Mouse (Mus musculus) layer of hippocampus, postnatal 10 days (tissue): ENCODE results near the gene Arid3c. TPM values are rescaled to one million over a fixed set of nuclear protein-coding genes. Genes with fewer than 3 reads are reported as not detected.

ENCODE experiments used
- DNase-seq, 2 experiments: peaks; one replicate each; pipeline ENCODE4 v3.0.0; 2021; ENCODE audit warnings: low spot score in 2 of 2
- total RNA-seq, 2 experiments: library from RNA; stranded (reverse); gene quantifications; 2 replicates each; pipeline ENCODE4 v1.2.3; 2021

Gene Arid3c
- total RNA-seq, 2 experiments from 2014 or later: not detected

GRCm38 (mm10) chr4:41681176-41681575, 49.8 kb downstream of the Arid3c start:
- DNase-seq: peak in 1 of 2 experiments; percentile 44

- no peak for DNase-seq
These were observed 51.7 kb downstream of the Arid3c start for GRCm38 (mm10) chr4:41679291-41679690.

GRCm38 (mm10) chr4:41678863-41679262, 52.1 kb downstream of the Arid3c start:
- no peak for DNase-seq

GRCm38 (mm10) chr4:41677006-41677629, 53.8 kb downstream of the Arid3c start:
- DNase-seq: peak; percentile 33 to 49

- peak; percentile 22 to 43 for DNase-seq
These were observed 54.5 kb downstream of the Arid3c start for GRCm38 (mm10) chr4:41676248-41677005.

Other genes with a start within 250 kb of the Arid3c start
- 10 to 100 TPM; 44.8 TPM for gene AI464131, start 228.1 kb downstream of the Arid3c start, total RNA-seq
- 10 to 100 TPM in 1 of 2 experiments, 1 to 10 TPM in 1; 8.0 to 10.0 TPM for gene 1110017D15Rik, start 213.8 kb downstream of the Arid3c start, total RNA-seq
- gene Fam219a, start 161.6 kb downstream of the Arid3c start, total RNA-seq: 100 to 1,000 TPM; 168 to 186 TPM
- 1 to 10 TPM; 5.4 to 8.3 TPM for gene Dnaic1, start 161.4 kb downstream of the Arid3c start, total RNA-seq
- 10 to 100 TPM; 63.4 to 66.5 TPM for gene Enho, start 90.8 kb downstream of the Arid3c start, total RNA-seq
- 10 to 100 TPM; 64.7 to 65.0 TPM for gene Cntfr, start 34.1 kb downstream of the Arid3c start, total RNA-seq
- 10 to 100 TPM; 23.2 to 24.5 TPM for gene Il11ra1, start 31.2 kb downstream of the Arid3c start, total RNA-seq
- gene Rpp25l, start 17.6 kb downstream of the Arid3c start, total RNA-seq: 10 to 100 TPM; 27.7 to 34.4 TPM
- 100 to 1,000 TPM; 142 to 158 TPM for gene Dctn3, start 8.0 kb downstream of the Arid3c start, total RNA-seq
- 10 to 100 TPM; 49.0 to 51.1 TPM for gene Galt, start 24.1 kb upstream of the Arid3c start, total RNA-seq
- gene Sigmar1, start 25.0 kb upstream of the Arid3c start, total RNA-seq: 10 to 100 TPM; 41.0 to 49.1 TPM
- 100 to 1,000 TPM; 141 to 191 TPM for gene Ccl27a, start 43.1 kb upstream of the Arid3c start, total RNA-seq
- not detected for gene Gm21541, start 172.5 kb upstream of the Arid3c start, total RNA-seq
- 10 to 100 TPM; 22.5 to 24.9 TPM for gene Gm20878, start 210.4 kb upstream of the Arid3c start, total RNA-seq
- 1 to 10 TPM; 1.9 to 2.3 TPM for gene Fam205a4, start 234.9 kb upstream of the Arid3c start, total RNA-seq